Comparison of ENCODE assay signal across 13 mouse cellular contexts in genomic region chr11:18814110-18814509, GRCm38 (mm10).
"Had no signal": no experiment of that assay in that cellular context is flagged by ENCODE, and none has a peak within 500 bp of the region (broad histone marks: within the 10 kb centered on the region; RNA-seq: fewer than 3 reads in every experiment).

No protein-coding gene starts in this region.

- ATAC-seq: midbrain, embryonic 16.5 days had no signal

- H3K36me3 ChIP-seq: midbrain, embryonic 10.5 days; midbrain, embryonic 12.5 days; neural tube, embryonic 12.5 days had no signal

- H3K9me3 ChIP-seq: midbrain, embryonic 10.5 days; midbrain, embryonic 12.5 days; neural tube, embryonic 12.5 days had no signal

- H3K4me3 ChIP-seq: midbrain, embryonic 10.5 days; midbrain, embryonic 12.5 days; neural tube, embryonic 12.5 days had no signal

- H3K27ac ChIP-seq: midbrain, embryonic 10.5 days; midbrain, embryonic 12.5 days; neural tube, embryonic 12.5 days had no signal

- H3K4me1 ChIP-seq: midbrain, embryonic 10.5 days; midbrain, embryonic 12.5 days; neural tube, embryonic 12.5 days had no signal

- H3K27me3 ChIP-seq: midbrain, embryonic 12.5 days; neural tube, embryonic 12.5 days had no signal

- DNase-seq: lung, adult 18-20 months; lung, embryonic 14.5 days; lung, postnatal 10 days; lung, postnatal 4 days; midbrain, embryonic 14.5 days; right cerebral cortex, postnatal 14 days; thymus, adult 18-20 months; thymus, postnatal 14 days; thymus, postnatal 36 days had no signal

- H3K4me2 ChIP-seq: lung, embryonic 14.5 days; midbrain, embryonic 12.5 days; neural tube, embryonic 12.5 days had no signal

- H3K9ac ChIP-seq: lung, embryonic 14.5 days; midbrain, embryonic 12.5 days; neural tube, embryonic 12.5 days had no signal
